Mouse (Mus musculus): ENCODE data around the gene Jph4.

Gene Jph4

DNA sequence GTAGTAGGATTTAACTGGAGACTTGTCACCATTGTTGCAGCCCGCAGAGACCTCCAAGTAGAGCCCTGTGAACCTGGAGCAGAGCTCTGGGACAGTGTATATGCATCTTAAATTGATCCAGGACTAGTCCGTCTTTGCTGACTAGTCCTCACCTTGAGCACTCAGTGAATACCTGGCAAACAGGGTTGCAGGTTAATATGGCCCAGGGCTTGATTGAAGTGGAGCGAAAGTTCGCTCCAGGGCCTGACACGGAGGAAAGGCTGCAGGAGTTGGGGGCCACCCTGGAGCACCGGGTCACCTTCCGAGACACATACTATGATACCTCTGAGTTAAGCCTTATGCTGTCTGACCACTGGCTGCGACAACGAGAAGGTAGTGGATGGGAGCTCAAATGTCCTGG lies 21.5 kb downstream of the Jph4 start:
- DNase-seq (ENCODE audit: inconsistent ontology term), result no peak

DNA sequence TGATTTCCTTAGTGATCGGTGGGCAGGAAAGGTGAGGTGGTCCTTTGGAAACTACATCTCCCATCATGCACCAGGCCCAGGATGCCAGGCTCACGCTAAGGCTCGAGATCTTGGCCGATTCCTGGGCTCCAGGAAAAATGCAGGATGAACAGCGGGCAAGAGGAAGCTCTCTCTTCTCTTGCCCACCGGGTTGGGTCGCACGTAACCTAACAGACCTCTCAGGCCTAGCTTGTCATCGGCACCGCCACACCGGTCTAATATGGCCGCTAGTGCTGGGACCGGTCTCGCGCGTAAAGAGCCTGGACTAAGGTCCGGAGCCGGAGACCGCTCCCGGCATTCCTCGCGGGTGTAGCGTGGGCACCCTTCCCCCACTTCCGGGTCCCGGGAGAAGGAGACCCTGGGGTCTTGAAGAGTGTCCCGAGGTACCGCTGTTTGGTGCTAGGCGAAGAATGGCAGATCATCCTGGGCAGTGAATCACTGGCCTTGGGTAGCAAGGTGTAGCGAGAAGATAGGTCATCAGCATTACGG lies 22.0 kb downstream of the Jph4 start, which contains the start of gene Thtpa:
TSS of gene Thtpa (plus strand) at position 81 of the 528 bp plus-strand sequence.
- peak; percentile 76 for DNase-seq (ENCODE audit: inconsistent ontology term)

DNA sequence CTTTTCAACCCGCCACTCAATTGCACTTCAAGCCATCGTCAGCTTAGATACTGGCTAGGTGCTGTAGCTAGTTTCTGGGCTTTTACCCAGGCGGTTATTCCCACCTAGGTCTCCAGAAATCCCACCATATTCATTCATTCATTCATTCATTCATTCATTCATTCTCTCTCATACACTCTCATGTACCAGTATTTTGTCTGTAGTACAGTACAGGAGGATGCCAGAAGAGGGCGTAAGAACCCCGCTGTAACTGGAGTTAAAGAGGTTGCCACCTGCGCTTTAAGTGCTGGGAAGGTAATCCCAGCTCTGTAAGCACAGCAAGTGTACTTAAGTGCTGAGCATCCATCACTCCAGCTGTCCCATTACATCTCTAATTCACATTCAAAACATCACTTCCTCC lies 22.8 kb downstream of the Jph4 start:
- no peak for DNase-seq (ENCODE audit: inconsistent ontology term)

DNA sequence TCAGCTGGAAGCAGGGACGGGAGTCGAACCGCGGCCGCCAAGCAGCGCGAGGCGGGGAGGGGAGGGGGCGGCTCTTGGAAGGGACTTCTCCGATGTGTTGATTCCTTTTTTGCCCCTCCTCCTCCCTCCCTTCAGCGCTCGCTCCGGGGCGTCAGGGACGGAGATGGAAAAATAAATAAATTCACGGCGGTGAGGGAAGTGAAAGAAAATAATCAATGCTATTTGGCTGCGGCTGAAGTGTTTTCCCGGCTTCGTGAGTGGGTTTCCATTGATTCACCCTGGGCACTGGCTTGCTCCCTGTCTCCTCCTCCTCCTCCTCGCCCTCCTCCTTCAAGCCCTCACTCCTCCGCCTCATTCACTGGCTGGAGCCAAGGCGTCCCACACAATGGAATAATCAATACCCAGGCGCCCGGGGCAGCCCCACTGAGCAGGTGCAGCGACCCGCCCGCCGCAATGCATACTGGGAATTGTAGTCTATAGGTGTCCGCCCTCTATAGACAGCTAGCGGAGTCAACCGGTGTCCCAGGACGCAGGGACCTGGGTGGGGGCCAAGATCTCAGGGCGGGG lies 24.6 kb downstream of the Jph4 start, which contains the start of gene Zfhx2:
TSS of gene Zfhx2 (minus strand) at position 314 of the 567 bp plus-strand sequence.
- DNase-seq (ENCODE audit: inconsistent ontology term), result peak; percentile 96

DNA sequence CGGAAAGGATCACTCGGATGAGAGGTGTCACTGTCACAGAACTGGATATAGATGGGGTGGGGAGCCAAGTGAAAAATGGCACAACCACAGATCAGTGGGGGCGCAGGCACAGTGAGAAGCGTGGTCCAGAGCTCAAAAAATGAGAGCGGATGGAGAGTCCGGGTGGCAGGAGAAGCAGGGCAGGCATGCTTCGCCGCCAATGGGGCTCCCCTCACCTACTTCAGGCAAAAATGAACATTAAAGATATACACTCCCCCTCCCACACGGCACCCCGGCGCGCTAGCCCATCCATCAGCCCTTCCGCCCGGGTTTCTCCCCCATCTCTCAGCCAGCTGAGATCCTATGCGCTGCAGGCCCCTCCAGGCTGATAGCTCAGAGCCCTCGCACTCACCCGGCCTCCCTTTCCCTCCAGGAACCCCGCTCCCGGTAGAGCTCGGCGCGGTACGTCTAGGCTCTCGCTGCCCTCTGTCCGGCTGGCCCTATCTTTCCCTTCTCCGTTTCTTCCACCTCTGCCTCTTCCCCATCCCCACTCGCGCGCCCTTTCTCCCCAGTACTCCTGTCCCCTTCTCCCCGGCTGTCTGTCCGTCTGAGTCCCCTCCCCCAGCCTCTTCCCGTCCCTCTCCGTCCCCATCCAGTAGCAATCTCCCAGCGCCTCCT lies 25.4 kb downstream of the Jph4 start:
- no peak for DNase-seq (ENCODE audit: inconsistent ontology term)

DNA sequence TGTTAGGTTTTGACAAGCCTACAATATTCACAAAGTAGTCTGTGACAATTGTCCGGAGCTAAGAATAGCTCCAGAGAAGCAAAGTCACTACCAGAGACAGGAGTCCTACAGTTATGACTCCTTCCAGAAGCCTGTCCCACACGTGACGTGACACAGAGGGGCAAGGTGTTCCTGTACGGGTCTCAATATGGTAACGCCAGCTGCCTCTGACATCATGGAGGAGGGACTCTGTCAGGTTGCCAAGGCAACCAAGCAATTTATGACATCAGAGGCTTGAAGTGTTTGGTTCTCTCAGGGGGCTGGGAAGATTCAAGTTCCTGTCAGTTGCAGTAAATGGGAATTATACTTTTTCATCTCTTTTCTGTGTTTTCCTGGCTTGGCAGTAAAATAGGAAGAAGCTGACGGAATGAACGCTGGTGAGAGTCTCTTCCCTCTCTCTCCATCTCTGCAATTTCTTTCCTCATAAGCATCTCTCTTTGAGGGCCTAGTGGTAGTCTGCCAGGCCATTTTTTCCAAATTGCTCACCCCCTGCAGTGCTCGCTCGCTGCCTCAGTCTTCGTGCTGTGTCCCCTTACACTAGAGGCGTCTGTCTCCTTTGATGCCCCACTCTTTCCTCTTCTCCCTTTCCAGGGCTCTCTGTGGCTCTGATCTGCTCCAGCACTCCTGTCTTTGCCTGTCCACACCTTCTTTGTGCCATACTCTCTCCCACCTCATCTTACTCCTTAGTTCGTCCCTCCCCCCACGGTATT lies 27.4 kb downstream of the Jph4 start:
- no peak for DNase-seq (ENCODE audit: inconsistent ontology term)

DNA sequence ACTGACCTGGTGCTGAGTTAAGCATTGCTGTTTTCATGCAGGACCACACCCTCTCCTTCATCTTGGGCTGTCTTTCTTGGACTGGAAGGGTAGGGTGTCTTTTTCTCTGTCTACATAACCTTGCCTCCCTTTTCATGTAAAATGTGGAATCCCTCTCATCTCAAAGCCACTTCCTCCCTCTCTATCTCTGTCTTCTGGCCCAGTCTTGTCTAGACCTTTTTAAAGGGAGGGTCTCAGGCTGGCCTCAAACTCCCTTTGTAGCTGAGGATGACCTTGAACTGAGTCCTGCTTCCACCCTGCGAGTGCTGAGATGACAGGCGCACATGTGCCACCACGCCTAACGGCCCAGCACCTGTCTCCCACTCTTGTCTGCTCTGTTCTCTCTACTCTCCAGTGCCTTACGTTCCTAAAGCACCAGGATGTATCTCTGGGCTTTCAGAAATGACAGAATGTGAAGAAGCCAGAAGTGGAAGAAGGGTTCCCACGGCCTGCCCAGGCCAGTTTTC lies 30.7 kb downstream of the Jph4 start:
- DNase-seq (ENCODE audit: inconsistent ontology term), result no peak

DNA sequence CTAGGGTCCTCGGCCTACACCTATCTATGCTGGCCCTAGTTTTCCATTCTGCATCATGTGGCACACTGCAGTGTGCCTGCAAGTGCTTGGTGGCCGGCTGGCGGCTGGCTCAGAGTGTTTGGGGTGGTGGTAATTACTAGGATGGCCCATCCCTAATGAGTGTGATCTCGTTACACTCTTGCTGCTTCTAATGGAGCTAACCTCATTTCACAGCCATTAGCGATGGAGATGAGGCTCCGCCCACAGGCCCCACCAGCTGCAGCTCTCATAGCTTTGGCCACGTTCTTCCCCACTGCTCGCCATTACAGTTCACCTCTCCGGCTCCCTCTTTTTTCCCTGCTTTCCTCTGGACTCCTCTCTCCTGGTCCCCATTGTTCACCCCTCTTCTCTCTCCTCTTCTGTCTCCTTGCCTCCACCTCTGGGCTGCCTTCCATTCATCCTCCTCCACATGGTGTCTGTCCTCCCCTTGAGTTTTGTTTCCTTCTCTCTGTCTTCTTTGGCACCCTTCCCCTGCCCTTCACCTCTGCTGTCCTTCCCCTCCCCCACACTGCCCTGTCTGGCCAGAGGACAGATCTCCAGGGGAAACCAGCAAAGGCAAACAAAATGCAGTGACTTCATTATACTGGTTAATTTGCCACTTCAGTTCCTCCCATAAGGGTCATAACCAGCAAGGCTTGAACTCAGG lies 31.3 kb downstream of the Jph4 start:
- peak; percentile 53 for DNase-seq (ENCODE audit: inconsistent ontology term)

DNA sequence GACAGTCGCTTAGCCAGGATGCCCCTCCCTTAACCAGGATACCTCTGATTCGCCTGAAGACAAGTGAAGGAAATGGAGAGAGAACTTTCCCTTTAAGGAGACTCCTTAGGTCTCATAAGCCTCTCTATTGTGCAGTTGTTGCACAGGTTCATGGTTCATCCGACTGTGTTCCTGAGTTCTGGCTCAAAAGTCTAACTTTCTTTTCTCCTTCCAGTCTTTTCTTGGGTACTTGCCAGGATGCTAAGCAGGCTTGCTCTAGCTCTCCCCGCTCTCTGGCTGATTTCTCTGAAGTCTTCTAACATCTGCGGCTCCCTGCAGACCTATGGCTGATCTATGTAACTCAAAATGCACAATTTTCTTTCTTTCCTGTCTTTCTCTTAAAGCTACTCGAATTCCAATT lies 33.3 kb downstream of the Jph4 start:
- DNase-seq (ENCODE audit: inconsistent ontology term), result no peak

DNA sequence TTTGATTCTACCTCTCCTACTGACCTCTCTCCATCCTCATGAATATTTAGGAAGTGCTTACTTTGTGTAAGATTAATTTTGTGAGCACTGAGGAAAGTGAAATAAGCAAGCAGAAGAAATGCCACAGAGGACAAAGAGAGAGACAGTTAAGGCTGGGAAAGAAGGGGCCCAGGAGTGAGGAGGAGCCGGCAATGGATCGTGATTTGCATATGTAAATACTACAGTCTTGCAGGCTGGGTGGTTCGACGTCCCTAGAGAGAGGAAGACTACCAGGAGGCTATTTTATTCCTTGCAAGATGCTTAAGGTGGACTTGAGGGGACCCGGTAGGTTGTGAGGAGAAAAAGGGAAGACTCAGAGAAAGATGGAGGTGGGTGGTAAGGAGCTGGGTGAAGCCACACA lies 35.6 kb downstream of the Jph4 start:
- no peak for DNase-seq (ENCODE audit: inconsistent ontology term)

DNA sequence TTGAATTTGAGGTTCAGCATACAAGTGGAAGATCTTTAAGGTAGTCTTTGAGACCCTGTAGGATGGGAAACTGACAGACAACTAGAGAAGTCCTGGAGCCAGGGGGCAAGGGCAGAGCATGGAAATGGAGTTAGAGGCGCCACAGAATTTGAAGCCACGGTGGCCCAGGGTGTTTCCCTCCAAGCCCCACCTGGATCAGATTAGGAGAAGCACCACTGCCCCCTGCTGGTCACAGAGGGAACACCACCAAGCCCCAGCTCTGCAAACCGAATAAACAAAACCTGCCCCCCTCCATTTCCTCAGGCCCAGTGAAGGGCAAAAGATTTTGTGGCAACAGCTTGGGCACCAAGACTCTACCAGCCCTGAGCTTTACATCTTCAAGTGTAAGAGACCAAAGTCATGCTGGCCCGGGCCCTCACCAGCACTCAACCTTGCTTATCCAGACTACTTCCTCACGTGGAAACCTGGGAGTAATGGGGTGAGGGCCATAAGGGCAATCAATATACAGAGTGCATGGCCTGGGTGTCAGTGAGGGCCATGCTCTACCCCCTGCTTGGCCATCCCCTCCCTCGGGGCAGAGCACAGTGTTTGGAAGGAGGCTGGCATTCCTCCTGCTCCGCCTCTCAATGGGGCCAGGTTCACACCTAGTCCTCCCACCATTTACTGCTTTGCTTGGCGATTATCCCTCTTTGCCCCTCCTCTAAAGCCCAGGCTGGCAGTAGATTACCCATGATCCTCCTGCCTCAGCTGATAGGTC lies 37.3 kb downstream of the Jph4 start:
- DNase-seq (ENCODE audit: inconsistent ontology term), result peak; percentile 72

DNA sequence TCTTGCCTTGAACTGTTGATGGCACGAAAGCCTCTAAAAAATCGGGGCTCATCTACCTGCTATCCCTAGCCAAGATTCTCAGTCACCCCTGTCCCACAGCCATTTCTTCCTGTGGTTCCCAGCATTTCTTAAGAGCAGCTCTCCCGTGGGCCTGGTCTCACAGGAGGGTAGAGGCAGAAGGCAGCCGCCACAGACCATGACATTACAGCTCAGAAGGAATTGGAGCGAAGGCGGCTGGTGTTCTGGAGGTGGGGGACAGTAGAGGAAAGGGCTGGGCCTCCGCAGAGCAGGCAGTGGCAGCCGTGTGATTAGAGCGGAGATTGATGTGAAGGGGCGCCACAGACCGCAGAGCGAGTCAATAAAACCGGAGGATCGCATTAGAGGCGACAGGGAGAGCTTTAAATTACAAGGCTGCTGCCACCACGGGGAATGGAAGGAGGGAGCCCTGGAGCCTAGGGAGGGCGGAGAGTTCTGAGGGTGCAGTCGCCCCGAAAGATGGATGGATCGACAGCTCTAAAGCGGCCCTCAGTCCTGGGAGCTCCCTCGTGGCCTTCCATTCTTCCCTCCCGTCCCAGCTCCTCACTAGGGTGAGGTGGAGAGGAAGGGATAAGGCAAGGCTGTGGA lies 38.3 kb downstream of the Jph4 start:
- DNase-seq (ENCODE audit: inconsistent ontology term), result no peak

DNA sequence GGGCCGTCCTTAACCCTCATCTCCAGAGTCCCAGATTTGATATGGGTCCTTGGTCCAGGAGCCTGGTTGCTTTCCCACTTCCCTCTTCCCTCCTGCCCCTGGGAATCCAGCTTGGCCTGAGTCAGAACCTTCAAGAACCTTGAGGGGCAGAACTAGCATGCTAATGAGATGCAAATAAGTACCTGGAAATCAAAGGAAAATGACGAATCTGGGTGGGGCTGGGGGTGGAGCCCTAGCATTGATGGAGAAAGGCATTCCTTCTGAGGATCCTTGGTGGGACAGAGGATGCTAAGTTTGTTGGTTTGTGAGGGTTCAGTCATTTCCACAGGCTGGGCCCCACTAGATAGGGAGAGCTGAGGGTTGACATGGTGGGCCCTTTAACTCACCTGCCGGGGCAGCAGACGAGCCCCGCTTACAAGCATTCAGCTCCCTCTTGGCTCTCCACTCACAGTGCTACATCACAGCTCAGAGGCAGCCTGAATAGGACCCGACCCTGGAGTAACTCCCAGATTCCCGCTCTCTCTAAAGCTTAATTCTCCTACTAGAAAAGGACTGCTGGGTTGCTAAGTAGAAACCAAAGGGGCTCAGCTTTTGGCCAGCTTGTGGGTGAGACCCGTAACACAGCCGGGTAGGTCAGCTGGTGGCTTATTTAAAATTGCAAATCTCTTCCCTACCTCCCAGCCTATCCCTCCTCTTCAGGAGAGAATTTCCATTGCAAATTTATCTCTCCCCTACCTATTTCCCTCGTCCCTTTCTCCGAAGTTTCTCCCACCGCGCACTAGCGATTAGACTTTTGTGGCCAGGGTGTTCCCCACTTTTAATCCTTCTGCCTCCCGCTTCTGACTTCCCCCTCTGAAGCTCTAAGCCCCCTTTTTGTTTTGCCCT lies 39.0 kb downstream of the Jph4 start:
- DNase-seq (ENCODE audit: inconsistent ontology term), result no peak

DNA sequence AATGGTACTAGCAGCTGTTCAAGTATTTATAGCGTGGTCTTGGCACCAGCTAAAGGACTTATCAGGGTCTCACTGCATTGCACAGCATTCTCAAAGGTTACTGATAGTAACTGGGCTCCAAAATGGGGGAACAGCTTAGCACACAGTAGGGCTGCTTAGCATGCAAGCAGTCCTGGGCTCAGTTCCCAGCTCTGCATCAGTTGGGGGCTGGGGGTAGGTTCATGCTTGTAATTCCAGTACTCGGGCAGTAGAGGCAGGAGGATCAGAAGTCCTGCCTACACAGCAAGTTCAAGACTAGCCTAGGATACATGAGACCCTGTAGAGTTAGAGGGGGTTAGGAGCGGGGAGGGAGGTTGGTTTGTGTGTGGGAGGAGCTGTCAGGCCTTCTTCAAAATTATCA lies 39.8 kb downstream of the Jph4 start:
- no peak for DNase-seq (ENCODE audit: inconsistent ontology term)

DNA sequence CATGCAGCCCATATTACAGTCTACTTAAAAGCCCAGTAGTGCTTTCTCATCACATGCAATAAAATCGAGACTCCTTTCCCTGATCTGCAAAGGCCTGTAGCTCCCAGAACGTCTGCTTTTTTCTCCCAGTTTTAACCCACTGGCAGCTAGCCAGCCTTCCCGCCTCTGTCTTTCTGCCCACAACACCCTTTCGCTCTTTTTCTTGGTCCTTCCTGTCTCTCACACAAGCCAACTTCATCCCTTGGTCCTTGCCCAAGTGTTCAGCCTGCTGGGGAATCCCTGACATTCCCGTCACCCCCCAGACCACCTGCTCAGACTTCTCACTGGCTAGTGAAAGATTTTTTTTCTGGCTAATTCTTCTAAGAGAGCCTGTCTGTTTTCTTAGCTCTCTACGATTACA lies 40.5 kb downstream of the Jph4 start:
- peak; percentile 19 for DNase-seq (ENCODE audit: inconsistent ontology term)

DNA sequence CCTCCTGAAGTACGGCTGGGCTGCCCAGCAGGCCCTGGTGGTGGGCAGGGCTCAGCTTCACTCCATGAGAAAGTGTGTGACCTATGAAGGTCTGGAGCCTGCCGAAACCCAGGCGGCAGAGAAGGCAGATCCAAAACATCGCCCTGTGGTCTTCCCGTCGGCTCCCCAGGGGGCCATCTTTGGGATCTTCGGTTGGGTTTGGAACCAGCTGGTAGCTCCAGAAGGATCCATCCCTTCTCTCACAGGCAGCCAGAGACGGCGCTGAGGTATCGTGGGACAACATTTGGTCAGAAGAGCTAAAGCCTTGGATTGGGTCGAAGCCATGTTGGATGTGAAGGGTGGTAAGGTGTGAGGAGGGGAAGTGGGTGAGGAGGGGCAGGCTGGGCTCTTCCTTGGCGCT lies 42.3 kb downstream of the Jph4 start:
- DNase-seq (ENCODE audit: inconsistent ontology term), result no peak

DNA sequence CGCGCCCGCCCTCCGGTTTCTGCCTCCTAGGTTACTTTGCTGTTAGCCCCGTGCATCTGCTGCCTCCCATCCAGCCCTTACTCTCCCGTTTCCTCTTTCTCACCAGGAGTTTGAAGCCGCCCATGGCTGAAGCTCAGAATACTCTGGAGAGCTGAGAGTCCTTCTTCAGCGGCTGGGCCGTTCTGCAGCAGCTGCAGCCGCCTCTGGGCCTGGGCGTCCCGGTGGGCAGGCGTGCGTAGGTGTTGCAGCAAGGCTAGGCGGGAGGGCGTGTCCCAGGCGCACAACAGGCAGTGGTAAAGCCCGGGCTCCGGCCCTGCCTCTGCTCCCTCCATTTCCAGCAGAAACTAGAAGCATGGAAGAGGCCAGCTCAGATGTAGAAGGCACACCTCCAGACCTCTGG lies 45.0 kb downstream of the Jph4 start:
- DNase-seq (ENCODE audit: inconsistent ontology term), result no peak

DNA sequence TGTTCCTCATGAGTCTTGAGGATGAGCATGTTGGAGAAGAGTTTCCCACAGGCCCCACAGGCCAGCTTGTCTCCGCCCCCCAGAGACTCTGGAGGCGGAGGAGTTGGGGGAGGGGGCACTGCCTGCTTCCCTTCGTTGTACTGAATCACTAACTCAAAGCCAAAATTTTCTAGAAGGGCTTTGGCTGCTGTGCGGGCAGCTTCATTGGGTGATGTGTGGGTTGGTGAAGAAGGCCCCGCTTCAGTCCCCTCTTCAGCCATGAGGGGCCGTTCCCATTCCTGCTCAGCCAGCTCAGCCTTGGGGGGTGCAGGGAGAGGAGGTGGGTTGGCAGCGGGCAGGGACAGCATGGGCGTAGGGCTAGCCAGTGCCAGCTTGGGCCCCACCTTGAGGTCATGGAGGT lies 50.7 kb downstream of the Jph4 start:
- DNase-seq (ENCODE audit: inconsistent ontology term), result no peak

DNA sequence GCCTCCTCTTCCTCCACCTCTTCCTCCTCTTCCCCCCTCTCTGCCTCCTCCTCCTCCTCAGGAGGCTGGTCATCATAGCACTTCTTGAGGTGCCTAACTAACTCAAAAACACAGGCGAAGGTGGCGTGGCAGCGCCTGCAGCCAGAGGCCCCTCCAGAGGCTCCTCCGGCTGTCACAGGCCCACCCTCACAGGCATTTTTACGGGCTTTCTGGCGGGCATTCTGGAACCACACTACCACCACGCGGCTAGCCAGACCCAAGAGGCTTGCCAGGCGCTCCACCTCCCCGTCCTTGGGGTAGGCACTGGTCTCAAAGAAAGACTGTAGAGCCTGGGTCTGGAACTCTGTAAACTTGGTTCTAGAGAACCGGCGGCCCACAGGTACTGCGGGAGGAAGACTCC lies 51.3 kb downstream of the Jph4 start:
- DNase-seq (ENCODE audit: inconsistent ontology term), result no peak
